Mouse (Mus musculus) embryonic facial prominence, embryonic 13.5 days (tissue): ENCODE data around the gene Comp. TPM values are rescaled to one million over a fixed set of nuclear protein-coding genes. Genes with fewer than 3 reads are reported as not detected.

Experiments
- ATAC-seq: fragments of 200-750 bp; cut with Nextera tagmentation; 2 replicates; pipeline ENCODE4 v1.8.0; 2017; ENCODE audit warnings: low read depth; ENCODE audit not compliant: insufficient number of reproducible peaks, insufficient read depth, low FRiP score, low TSS enrichment
- H3K27ac ChIP-seq: fragments of 300-500 bp; sonication (generic); 2 replicates; pipeline ENCODE4 v1.5.1; 2015; ENCODE audit warnings: moderate library complexity, mild to moderate bottlenecking, inconsistent platforms
- H3K27me3 ChIP-seq: fragments of 300-500 bp; sonication (generic); 2 replicates; pipeline ENCODE4 v1.6.1; 2015; ENCODE audit warnings: mild to moderate bottlenecking, inconsistent platforms
- H3K36me3 ChIP-seq: fragments of 300-500 bp; sonication (generic); 2 replicates; pipeline ENCODE4 v1.6.1; 2015; ENCODE audit warnings: mild to moderate bottlenecking, inconsistent platforms
- H3K4me1 ChIP-seq: fragments of 300-500 bp; sonication (generic); 2 replicates; pipeline ENCODE4 v1.6.1; 2015; ENCODE audit warnings: inconsistent platforms
- H3K4me2 ChIP-seq: fragments of 300-500 bp; sonication (generic); 2 replicates; pipeline ENCODE4 v1.6.1; 2015; ENCODE audit warnings: moderate library complexity, mild to moderate bottlenecking, inconsistent platforms
- H3K4me3 ChIP-seq: fragments of 300-500 bp; sonication (generic); 2 replicates; pipeline ENCODE4 v1.5.1; 2015; ENCODE audit warnings: mild to moderate bottlenecking, inconsistent platforms
- H3K9ac ChIP-seq: fragments of 300-500 bp; sonication (generic); 2 replicates; pipeline ENCODE4 v1.6.1; 2015; ENCODE audit warnings: mild to moderate bottlenecking, inconsistent platforms
- H3K9me3 ChIP-seq: fragments of 300-500 bp; sonication (generic); 2 replicates; pipeline ENCODE4 v1.6.1; 2016; ENCODE audit warnings: inconsistent platforms
- WGBS: fragments of 180-500 bp; shearing (Covaris S2); methylation state at CpG from one replicate; pipeline ENCODE4 v1.1.7; 2015; ENCODE audit warnings: mixed read lengths; 5-methylcytosine and 5-hydroxymethylcytosine counted together
- polyA plus RNA-seq: library from polyadenylated mRNA; unstranded; fragments of >200 nt; fragmentation: Nextera tagmentation; extraction: Ambion mirVana; gene quantifications from 2 replicates; pipeline ENCODE4 v1.2.1, GENCODE M21; 2015

Comp gene
- polyA plus RNA-seq, 1 experiment from 2014 or later = 0.81 TPM

DNA sequence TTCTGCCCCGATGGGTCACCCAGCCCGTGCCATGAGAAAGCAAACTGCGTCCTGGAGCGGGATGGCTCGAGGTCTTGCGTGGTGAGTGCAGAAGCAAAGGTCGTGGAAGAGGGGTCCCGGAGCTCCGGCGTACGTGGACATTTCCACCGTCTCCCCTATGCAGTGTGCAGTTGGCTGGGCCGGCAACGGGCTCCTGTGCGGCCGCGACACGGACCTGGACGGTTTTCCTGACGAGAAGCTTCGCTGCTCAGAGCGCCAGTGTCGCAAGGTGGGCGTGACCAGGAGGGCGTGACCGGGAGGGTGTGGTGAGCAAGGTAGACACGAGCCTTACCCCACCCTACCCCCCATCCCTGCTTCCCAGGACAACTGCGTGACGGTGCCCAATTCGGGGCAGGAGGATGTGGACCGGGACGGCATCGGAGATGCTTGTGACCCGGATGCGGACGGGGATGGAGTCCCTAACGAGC, 3.0 kb downstream of the Comp start:
- H3K9me3 ChIP-seq = no peaks in the 10 kb centered on the region
- H3K27ac ChIP-seq = no peak overlapping the region
- H3K4me1 ChIP-seq = peaks cover 42% of the 10 kb centered on the region
- ATAC-seq = no peak
- 6% methylated on average over 37 of the region's 37 CpGs for WGBS
- peak overlapping the region; percentile 21 for H3K4me3 ChIP-seq
- H3K27me3 ChIP-seq = peaks cover 86% of the 10 kb centered on the region
- no peaks in the 10 kb centered on the region for H3K36me3 ChIP-seq
- H3K9ac ChIP-seq = peak overlapping the region; percentile 16; the same call in 1 of the 2 replicates
- peak overlapping the region; percentile 47 for H3K4me2 ChIP-seq

DNA sequence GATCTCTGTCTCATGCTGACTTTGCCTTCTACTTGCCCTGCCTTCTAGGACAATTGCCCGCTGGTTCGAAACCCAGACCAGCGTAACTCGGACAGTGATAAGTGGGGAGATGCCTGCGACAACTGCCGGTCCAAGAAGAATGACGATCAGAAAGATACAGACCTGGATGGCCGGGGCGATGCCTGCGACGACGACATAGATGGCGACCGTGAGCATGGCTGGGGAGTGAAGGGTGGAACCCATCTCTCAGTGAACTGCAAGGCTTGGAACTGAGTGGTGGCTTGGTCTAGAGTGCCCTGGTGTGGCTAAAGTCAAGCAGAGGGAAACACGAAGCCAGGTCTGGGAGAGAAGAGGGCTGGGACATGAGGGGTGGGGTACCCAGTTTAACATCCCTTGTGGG, 3.7 kb downstream of the Comp start:
- Histone ChIP-seq H3K4me3 (peak overlapping the region; percentile 21; the same call in 1 of the 2 replicates), H3K36me3 (no peaks in the 10 kb centered on the region), H3K9me3 (no peaks in the 10 kb centered on the region), H3K27ac (no peak overlapping the region), H3K4me1 (peaks cover 39% of the 10 kb centered on the region), H3K27me3 (peaks cover 78% of the 10 kb centered on the region), H3K4me2 (0 out of 2 replicates have a peak overlapping the region, but pooled peaks have one; percentile 47), H3K9ac (0 out of 2 replicates have a peak overlapping the region, but pooled peaks have one; percentile 16)
- 12% methylated on average over 15 of the region's 15 CpGs for WGBS
- ATAC-seq = no peak

DNA sequence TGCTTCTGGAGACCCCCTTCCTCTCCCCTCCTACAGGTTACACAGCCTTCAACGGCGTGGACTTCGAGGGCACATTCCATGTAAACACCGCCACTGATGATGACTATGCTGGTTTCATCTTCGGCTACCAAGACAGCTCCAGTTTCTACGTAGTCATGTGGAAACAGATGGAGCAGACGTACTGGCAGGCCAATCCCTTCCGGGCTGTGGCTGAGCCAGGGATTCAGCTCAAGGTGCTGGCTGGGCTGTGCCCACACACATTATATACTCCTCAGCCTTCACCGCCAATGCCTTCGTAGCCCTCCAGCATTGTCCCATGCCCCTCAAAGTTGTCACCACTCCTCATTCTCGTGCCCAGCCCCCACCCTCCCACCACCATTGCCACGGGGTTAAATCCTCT, 6.7 kb downstream of the Comp start:
- H3K4me3 ChIP-seq = no peak overlapping the region
- H3K9ac ChIP-seq = no peak overlapping the region
- H3K4me1 ChIP-seq = peaks cover 12% of the 10 kb centered on the region
- H3K36me3 ChIP-seq = peaks cover 12% of the 10 kb centered on the region
- WGBS = 80% methylated on average over 12 of the region's 12 CpGs
- H3K9me3 ChIP-seq = no peaks in the 10 kb centered on the region
- no peak overlapping the region for H3K27ac ChIP-seq
- H3K4me2 ChIP-seq = no peak overlapping the region
- no peak for ATAC-seq
- H3K27me3 ChIP-seq = peaks cover 48% of the 10 kb centered on the region

DNA sequence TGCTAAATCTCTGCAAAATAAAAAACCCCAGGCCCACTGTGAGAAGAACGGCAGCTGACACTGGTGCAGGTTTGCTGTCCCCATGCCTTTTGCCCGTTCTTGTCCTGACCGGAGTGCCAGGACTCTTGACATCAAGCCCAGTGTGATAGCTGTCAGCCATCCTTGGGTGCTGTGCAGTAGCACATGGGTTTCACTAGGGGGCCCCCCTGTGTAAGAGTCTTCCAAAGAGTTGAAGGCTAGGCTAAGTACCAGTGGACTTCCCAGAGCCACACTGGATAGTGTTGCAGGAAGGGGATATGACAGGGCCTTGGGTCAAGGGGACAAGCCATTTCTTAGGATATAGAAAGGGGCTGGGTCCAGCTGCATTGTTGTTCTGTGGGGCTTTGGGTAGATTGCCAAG, 9.9 kb downstream of the Comp start:
- Histone ChIP-seq H3K36me3 (peaks cover 44% of the 10 kb centered on the region), H3K9me3 (no peaks in the 10 kb centered on the region), H3K4me2 (no peak overlapping the region), H3K4me1 (no peaks in the 10 kb centered on the region), H3K27ac (no peak overlapping the region), H3K27me3 (peaks cover 16% of the 10 kb centered on the region), H3K9ac (no peak overlapping the region), H3K4me3 (no peak overlapping the region)
- 52% methylated on average over 3 of the region's 3 CpGs for WGBS
- ATAC-seq = no peak

DNA sequence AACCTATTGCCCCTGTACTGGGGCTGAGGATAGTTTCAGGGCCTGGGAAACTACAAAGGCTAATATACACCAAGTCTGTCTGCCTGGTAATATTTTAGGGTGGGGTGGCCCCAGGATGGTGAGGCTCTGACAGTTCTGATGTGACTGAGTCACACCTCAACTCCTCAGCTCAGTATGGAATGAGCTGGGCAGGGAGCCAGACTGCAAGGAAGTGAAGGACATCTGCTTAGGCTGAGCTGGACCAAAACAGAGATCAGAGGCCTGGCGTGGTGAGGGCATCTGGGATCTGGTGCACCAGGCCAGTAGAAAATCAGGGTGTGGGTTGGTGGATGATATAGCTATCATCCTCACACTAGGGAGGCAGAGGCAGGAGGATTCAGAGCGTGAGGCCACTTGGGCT, 16.3 kb downstream of the Comp start:
- Histone ChIP-seq H3K27ac (no peak overlapping the region), H3K27me3 (no peaks in the 10 kb centered on the region), H3K9ac (no peak overlapping the region), H3K36me3 (peaks cover 73% of the 10 kb centered on the region), H3K4me1 (no peaks in the 10 kb centered on the region), H3K4me2 (no peak overlapping the region), H3K9me3 (no peaks in the 10 kb centered on the region), H3K4me3 (no peak overlapping the region)
- 91% methylated on average over 2 of the region's 2 CpGs for WGBS
- ATAC-seq = no peak

DNA sequence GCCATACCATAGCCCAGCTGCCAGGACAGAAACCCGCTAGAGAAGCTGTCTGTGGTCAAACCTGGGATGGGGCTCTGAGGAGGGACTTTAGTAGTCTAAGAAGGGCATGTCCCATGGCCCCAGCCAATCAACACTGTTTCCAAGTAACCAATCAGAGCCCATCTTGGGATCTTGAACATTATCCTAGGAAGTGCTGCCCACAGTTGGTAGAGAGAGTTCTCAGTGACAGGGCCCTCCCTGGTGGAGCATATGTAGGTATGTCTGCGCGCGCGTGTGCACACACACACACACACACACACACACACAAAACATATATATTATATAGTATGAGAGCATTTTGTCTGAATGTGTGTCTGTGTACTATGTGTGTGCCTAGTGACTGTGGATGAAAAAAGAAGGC, 19.7 kb downstream of the Comp start:
- Histone ChIP-seq H3K9me3 (no peaks in the 10 kb centered on the region), H3K4me2 (no peak overlapping the region), H3K4me3 (no peak overlapping the region), H3K36me3 (peaks cover 59% of the 10 kb centered on the region), H3K4me1 (0 out of 2 replicates have a peak, but pooled peaks cover 3% of the 10 kb centered on the region), H3K27ac (no peak overlapping the region), H3K9ac (no peak overlapping the region), H3K27me3 (no peaks in the 10 kb centered on the region)
- 90% methylated on average over 5 of the region's 5 CpGs for WGBS
- ATAC-seq = no peak

DNA sequence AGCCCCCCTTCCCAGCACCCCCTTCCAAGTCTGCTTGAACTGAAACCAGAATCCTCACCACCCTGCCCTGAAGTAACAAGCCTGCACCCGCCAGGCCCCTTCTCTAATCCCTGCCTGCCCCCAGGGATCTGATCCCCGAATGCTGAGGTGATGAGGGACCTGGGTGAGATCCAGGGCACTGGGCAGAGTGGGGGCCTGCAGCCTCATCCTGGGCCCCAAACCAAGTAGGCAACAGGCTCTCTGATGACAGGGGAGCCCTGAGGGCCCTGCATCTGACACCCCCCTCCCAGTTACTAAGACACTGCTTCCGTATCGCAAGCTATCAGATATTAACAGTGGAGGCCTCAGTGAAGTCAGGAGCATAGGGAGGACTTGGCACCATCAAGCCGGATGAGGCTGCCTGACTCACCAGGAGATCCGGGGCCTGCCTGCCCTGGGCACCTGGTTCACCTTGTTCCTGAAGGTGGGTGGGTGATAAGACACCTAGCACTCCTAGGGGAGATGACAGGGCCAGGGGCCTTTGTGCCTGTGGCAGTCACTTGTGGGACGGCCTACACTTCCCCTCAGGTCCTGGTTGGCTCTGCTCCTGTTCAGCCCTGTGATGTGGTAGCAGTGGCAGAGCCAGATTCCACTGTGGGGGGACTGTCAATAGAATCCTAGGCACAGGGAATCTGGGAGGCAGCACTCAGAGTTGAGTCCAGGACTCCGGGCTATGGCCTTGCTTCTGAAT, 21.1 kb downstream of the Comp start:
- Histone ChIP-seq H3K27me3 (no peaks in the 10 kb centered on the region), H3K4me2 (no peak overlapping the region), H3K4me1 (0 out of 2 replicates have a peak, but pooled peaks cover 3% of the 10 kb centered on the region), H3K36me3 (peaks cover 53% of the 10 kb centered on the region), H3K9me3 (no peaks in the 10 kb centered on the region), H3K27ac (no peak overlapping the region), H3K9ac (no peak overlapping the region), H3K4me3 (no peak overlapping the region)
- ATAC-seq = no peak
- 63% methylated on average over 8 of the region's 8 CpGs for WGBS

DNA sequence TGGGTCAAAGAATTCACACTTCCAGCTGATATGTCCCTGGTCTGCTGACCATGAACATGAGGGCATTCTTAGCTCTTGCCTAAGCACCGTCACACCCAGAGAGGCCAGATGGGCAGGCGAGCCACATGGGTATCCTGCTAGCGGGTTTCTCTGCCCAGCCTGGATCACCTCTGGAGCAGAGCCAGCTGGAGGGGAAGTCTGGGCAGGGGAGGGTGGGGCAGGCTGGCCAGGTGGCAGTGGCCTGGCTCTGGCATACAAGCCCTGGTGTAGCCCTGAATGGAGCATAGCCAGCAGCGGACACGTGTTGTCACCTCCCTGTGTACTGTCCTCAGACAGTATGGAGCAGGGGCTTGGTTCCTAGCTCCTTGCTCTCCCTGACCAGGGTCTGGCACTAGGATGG, 22.3 kb downstream of the Comp start:
- Histone ChIP-seq H3K27ac (0 out of 2 replicates have a peak overlapping the region, but pooled peaks have one; percentile 39), H3K4me3 (no peak overlapping the region), H3K36me3 (peaks cover 55% of the 10 kb centered on the region), H3K4me1 (0 out of 2 replicates have a peak, but pooled peaks cover 3% of the 10 kb centered on the region), H3K4me2 (no peak overlapping the region), H3K9ac (no peak overlapping the region), H3K9me3 (no peaks in the 10 kb centered on the region), H3K27me3 (no peaks in the 10 kb centered on the region)
- no peak for ATAC-seq
- WGBS = 87% methylated on average over 5 of the region's 5 CpGs

DNA sequence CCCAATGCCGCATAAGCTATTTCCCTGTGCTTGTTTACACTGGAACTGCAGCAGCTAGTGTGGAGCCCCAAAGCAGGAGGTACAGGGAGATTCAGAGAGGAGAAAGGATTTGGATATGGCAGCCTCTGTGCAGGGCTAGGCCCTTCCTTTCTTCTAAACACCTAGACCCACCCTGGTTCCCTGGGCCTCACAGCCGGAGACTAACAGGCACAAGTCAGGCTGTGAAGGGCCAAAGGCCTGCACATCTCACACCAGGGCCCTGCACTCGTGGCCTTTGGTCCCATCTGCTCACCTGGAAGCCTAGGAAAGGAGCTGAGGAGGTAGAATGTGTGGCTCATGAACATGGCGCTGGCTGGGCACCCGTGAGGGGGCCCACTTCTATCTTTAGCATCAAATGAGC, 22.8 kb downstream of the Comp start:
- no peak for ATAC-seq
- Histone ChIP-seq H3K36me3 (peaks cover 53% of the 10 kb centered on the region), H3K4me1 (0 out of 2 replicates have a peak, but pooled peaks cover 3% of the 10 kb centered on the region), H3K27ac (peak overlapping the region; percentile 39), H3K27me3 (no peaks in the 10 kb centered on the region), H3K4me2 (no peak overlapping the region), H3K9ac (no peak overlapping the region; the same call in 1 of the 2 replicates), H3K9me3 (no peaks in the 10 kb centered on the region), H3K4me3 (no peak overlapping the region)
- 78% methylated on average over 5 of the region's 5 CpGs for WGBS

DNA sequence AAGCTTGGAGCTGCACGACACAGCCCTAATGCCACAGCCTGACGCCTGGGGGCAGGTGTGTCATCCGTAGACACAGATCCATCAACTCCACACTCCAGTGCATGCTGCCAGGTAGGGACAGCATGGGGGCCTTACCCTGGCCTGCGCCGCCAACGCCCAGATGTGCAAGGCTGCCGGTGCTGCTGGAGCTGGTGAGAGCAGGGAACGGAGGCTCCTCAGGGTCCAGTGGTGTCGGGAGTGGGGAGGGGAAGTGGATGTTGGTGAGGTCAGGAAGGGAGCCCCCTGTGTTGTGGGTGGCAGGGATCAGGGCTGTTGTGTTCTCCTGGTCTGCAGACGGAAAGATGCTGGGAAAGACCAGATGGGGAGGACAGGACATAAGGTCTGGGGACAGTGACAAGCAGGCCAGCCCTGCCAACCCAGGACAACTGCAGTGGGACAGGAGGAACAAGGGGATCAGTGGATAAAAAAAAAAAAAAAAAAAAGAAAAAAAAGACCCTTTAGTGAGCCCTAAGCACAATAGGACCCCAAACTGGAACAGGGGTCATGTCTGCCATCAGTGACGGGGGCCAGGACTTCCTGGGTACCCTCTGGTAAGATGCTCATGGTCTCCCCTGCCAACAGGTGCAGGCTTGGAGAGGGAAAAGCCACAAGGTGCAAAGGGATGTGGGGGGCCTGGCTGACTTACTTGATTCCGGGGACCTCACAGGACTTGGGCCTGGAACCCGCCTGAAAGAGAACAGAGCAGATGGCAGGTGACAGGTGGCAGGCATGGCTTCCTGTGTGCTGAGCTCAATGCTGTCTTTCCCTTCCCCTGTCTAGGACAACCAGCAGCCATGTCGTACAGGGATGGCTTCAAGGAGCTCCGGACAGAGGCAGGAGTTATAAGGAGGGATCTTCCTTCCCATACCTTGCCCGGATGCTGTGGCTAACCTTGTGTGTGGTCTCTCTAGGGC, 24.5 kb downstream of the Comp start:
- H3K4me2 ChIP-seq = no peak overlapping the region
- H3K4me3 ChIP-seq = no peak overlapping the region
- no peak overlapping the region for H3K9ac ChIP-seq
- peaks cover 45% of the 10 kb centered on the region for H3K36me3 ChIP-seq
- H3K4me1 ChIP-seq = 0 out of 2 replicates have a peak, but pooled peaks cover 3% of the 10 kb centered on the region
- no peak for ATAC-seq
- no peaks in the 10 kb centered on the region for H3K9me3 ChIP-seq
- 87% methylated on average over 16 of the region's 16 CpGs for WGBS
- no peak overlapping the region for H3K27ac ChIP-seq
- no peaks in the 10 kb centered on the region for H3K27me3 ChIP-seq

DNA sequence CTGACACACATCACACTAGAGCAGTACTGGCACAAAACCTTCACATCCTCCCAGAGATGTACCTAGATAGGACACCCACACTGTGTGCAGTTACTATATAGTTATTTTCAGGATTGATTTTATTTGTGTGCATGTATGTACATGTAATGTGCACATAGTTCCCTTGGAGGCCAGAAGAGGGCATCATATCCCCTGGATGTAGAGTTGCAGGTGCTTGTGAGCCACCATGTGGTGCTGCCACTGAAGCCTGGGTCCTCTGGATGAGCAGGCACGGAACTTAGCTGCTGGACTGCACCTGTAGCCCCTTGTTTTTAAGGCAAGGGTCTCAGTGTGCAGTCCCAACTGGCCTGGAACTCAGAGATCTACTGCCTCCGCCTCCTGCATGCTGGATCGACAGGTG, 30.9 kb downstream of the Comp start:
- no peak overlapping the region for H3K4me2 ChIP-seq
- H3K36me3 ChIP-seq = peaks cover 27% of the 10 kb centered on the region
- no peaks in the 10 kb centered on the region; the same call in 1 of the 2 replicates for H3K9me3 ChIP-seq
- no peaks in the 10 kb centered on the region for H3K27me3 ChIP-seq
- no peak overlapping the region for H3K9ac ChIP-seq
- ATAC-seq = no peak
- H3K27ac ChIP-seq = no peak overlapping the region
- H3K4me3 ChIP-seq = no peak overlapping the region
- WGBS = 90% methylated on average over 3 of the region's 3 CpGs
- peaks cover 33% of the 10 kb centered on the region for H3K4me1 ChIP-seq
